Mouse (Mus musculus): ENCODE data around the gene Parva. TPM values are rescaled to one million over a fixed set of nuclear protein-coding genes. Genes with fewer than 3 reads are reported as not detected.

The Parva gene
- total RNA-seq, 1 experiment: 13.9 TPM

DNA sequence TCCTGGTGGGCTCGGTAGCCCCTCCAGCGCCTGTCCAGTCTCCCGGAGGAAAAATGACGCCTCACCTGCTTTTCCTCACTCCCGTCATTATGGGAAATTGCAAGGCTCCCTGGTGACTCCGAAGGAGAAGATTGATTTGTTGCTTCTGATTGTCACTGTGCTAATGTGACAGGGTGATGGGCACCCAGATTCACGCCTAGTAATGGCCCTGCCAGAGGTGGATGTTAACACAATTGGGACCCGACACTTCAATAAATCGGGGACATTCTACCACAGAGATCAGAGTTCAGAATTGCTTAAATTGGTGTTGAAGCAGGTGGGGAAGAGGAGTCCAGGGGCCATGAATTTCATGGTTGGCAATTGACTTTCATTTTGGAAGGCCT, 17.7 kb downstream of the Parva start:
- no peak for DNase-seq (ENCODE audit: low read depth, low spot score)
- no peak for TF ChIP-seq MAFK (IDR thresholded peaks at IDR 0.05; ENCODE audit: insufficient read depth, low read depth, low read length)
- no peak for TF ChIP-seq HCFC1 (IDR thresholded peaks at IDR 0.05; ENCODE audit: borderline replicate concordance, insufficient read depth, low read length)
- no peak for TF ChIP-seq ZNF384 (IDR thresholded peaks at IDR 0.05; ENCODE audit: low read depth, low read length)
- no peak for TF ChIP-seq ZC3H11A (IDR thresholded peaks at IDR 0.05; ENCODE audit: borderline replicate concordance, low read depth, low read length)
- no peak for TF ChIP-seq CHD2 (IDR thresholded peaks at IDR 0.05; ENCODE audit: low read depth, low read length)
- Histone ChIP-seq H3K9me3 (ENCODE audit: control insufficient read depth, insufficient read depth, low read depth, low read length) (no peaks in the 10 kb centered on the region), H3K27ac (ENCODE audit: insufficient read depth, low read depth, low read length, poor library complexity, severe bottlenecking) (no peak overlapping the region), H3K4me3 (ENCODE audit: insufficient read depth in 1 of 2, low read depth in 1 of 2, low read length in 2 of 2, poor library complexity in 1 of 2, severe bottlenecking in 1 of 2) (no peak overlapping the region), H3K9ac (ENCODE audit: insufficient read depth, low read depth, low read length, poor library complexity, severe bottlenecking) (no peak overlapping the region), H3K36me3 (ENCODE audit: control insufficient read depth, insufficient read depth, low read length, poor library complexity, severe bottlenecking) (no peaks in the 10 kb centered on the region), H3K4me1 (ENCODE audit: control insufficient read depth in 2 of 2, insufficient read depth in 2 of 2, low read length in 2 of 2, poor library complexity in 1 of 2) (no peaks in the 10 kb centered on the region; a peak in 1 of 4 replicates)
- in situ Hi-C loops (cut with MboI; ENCODE audit: low sequenced_read_pairs in 2 of 2, unreplicated experiment in 2 of 2): no loop called here

DNA sequence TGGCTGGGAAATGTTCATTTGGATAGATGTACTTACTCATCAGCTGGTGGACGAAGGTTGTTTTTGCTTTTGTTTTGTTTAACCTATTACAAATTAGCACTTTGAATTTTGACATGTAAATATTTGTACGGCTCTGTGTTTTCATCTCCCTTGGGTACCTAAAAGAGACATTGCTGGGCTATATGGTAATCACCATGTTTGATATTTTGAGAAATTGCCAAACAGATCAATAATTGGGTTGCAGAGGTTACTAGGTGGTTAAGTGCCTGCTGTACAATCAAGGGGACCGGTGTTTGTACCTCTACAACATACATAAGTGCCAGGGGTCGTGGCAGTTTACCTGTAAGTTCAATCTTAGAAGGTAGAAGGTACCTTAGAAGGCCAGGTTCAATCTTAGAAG, 19.2 kb downstream of the Parva start:
- in situ Hi-C loops (cut with MboI; ENCODE audit: low sequenced_read_pairs in 2 of 2, unreplicated experiment in 2 of 2): no loop called here

DNA sequence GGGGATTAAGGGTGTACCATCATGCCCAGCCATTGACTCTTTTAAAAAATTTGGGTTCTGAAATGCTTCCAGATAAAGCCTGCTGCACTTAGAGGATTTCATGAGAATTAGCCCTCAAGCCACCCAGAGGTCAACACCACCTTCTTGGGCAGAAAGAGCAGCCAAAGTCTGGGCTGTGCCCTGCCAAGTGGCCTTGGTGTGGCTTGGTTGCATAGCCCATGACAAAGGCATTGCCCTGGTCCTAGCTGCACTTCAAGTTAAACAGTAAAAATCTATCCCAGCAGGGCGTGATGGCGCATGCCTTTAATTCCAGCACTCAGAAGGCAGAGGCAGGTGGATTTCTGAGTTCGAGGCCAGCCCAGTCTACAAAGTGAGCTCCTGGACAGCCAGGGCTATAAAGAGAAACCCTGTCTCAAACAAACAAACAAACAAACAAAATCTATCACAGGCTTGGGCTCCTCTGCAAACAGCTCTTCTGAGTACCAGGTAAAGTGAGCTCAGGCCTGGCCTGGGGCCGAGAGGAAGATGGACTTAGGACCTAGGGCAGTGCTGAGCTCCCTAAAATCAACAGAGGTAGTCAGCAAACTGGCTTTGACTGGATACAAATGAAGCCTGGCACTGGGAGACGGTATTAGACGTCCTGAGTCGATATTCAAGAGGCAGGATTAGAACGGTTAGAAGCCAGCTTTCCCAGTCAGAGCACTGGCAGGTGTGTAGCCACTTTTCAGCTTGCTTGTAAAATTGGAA, 22.8 kb downstream of the Parva start:
- Histone ChIP-seq H3K27ac (ENCODE audit: insufficient read depth, low read depth, low read length, poor library complexity, severe bottlenecking) (no peak overlapping the region), H3K9me3 (ENCODE audit: control insufficient read depth, insufficient read depth, low read depth, low read length) (no peaks in the 10 kb centered on the region), H3K36me3 (ENCODE audit: control insufficient read depth, insufficient read depth, low read length, poor library complexity, severe bottlenecking) (no peaks in the 10 kb centered on the region), H3K4me1 (ENCODE audit: control insufficient read depth in 2 of 2, insufficient read depth in 2 of 2, low read length in 2 of 2, poor library complexity in 1 of 2) (peaks cover 0 to 21% of the 10 kb centered on the region in 2 experiments; a peak in 3 of 4 replicates), H3K9ac (ENCODE audit: insufficient read depth, low read depth, low read length, poor library complexity, severe bottlenecking) (no peak overlapping the region), H3K4me3 (ENCODE audit: insufficient read depth in 1 of 2, low read depth in 1 of 2, low read length in 2 of 2, poor library complexity in 1 of 2, severe bottlenecking in 1 of 2) (no peak overlapping the region)
- TF ChIP-seq ZNF384 (IDR thresholded peaks at IDR 0.05; ENCODE audit: low read depth, low read length): no peak
- TF ChIP-seq ZC3H11A (IDR thresholded peaks at IDR 0.05; ENCODE audit: borderline replicate concordance, low read depth, low read length): no peak
- no peak for TF ChIP-seq MAFK (IDR thresholded peaks at IDR 0.05; ENCODE audit: insufficient read depth, low read depth, low read length)
- no peak for TF ChIP-seq CHD2 (IDR thresholded peaks at IDR 0.05; ENCODE audit: low read depth, low read length)
- no peak for TF ChIP-seq HCFC1 (IDR thresholded peaks at IDR 0.05; ENCODE audit: borderline replicate concordance, insufficient read depth, low read length)
- no peak for DNase-seq (ENCODE audit: low read depth, low spot score)
- in situ Hi-C loops (cut with MboI; ENCODE audit: low sequenced_read_pairs in 2 of 2, unreplicated experiment in 2 of 2): no loop called here

More for the DNA sequence above, 19.2 kb downstream of the Parva start:
- TF ChIP-seq ZC3H11A (IDR thresholded peaks at IDR 0.05; ENCODE audit: borderline replicate concordance, low read depth, low read length): no peak
- TF ChIP-seq HCFC1 (IDR thresholded peaks at IDR 0.05; ENCODE audit: borderline replicate concordance, insufficient read depth, low read length): no peak
- TF ChIP-seq CHD2 (IDR thresholded peaks at IDR 0.05; ENCODE audit: low read depth, low read length): no peak
- TF ChIP-seq ZNF384 (IDR thresholded peaks at IDR 0.05; ENCODE audit: low read depth, low read length): no peak
- TF ChIP-seq MAFK (IDR thresholded peaks at IDR 0.05; ENCODE audit: insufficient read depth, low read depth, low read length): no peak
- no peaks in the 10 kb centered on the region for H3K36me3 ChIP-seq (ENCODE audit: control insufficient read depth, insufficient read depth, low read length, poor library complexity, severe bottlenecking)
- no peak overlapping the region for H3K27ac ChIP-seq (ENCODE audit: insufficient read depth, low read depth, low read length, poor library complexity, severe bottlenecking)
- peaks cover 0 to 8% of the 10 kb centered on the region in 2 experiments; a peak in 2 of 4 replicates for H3K4me1 ChIP-seq (ENCODE audit: control insufficient read depth in 2 of 2, insufficient read depth in 2 of 2, low read length in 2 of 2, poor library complexity in 1 of 2)
- no peaks in the 10 kb centered on the region for H3K9me3 ChIP-seq (ENCODE audit: control insufficient read depth, insufficient read depth, low read depth, low read length)
- no peak for DNase-seq (ENCODE audit: low read depth, low spot score)
- no peak overlapping the region for H3K4me3 ChIP-seq (ENCODE audit: insufficient read depth in 1 of 2, low read depth in 1 of 2, low read length in 2 of 2, poor library complexity in 1 of 2, severe bottlenecking in 1 of 2)
- H3K9ac ChIP-seq (ENCODE audit: insufficient read depth, low read depth, low read length, poor library complexity, severe bottlenecking): no peak overlapping the region

DNA sequence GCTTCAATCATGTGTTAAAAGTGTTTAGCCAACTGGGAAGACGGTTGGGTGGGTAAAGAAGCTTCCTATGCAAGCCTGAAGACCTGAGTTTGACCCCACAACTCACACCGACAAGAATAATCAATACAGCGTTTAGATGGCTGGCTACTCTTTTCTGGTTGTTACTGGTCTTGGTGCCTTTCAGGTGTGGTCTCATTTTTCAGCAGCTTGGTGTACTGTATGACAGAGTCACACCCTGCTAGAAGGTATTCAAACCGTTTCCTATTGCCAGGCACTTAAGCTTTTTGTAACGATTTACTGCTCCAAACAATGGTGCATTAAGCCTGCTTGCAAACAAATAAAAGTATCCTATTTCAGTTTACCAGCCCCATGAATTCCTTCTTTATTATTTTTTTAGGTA, 25.2 kb downstream of the Parva start:
- Histone ChIP-seq H3K4me1 (ENCODE audit: control insufficient read depth in 2 of 2, insufficient read depth in 2 of 2, low read length in 2 of 2, poor library complexity in 1 of 2) (peaks cover 0 to 21% of the 10 kb centered on the region in 2 experiments; a peak in 3 of 4 replicates), H3K36me3 (ENCODE audit: control insufficient read depth, insufficient read depth, low read length, poor library complexity, severe bottlenecking) (no peaks in the 10 kb centered on the region), H3K9ac (ENCODE audit: insufficient read depth, low read depth, low read length, poor library complexity, severe bottlenecking) (no peak overlapping the region), H3K9me3 (ENCODE audit: control insufficient read depth, insufficient read depth, low read depth, low read length) (no peaks in the 10 kb centered on the region), H3K27ac (ENCODE audit: insufficient read depth, low read depth, low read length, poor library complexity, severe bottlenecking) (no peak overlapping the region), H3K4me3 (ENCODE audit: insufficient read depth in 1 of 2, low read depth in 1 of 2, low read length in 2 of 2, poor library complexity in 1 of 2, severe bottlenecking in 1 of 2) (no peak overlapping the region)
- TF ChIP-seq MAFK (IDR thresholded peaks at IDR 0.05; ENCODE audit: insufficient read depth, low read depth, low read length): no peak
- in situ Hi-C loops (cut with MboI; ENCODE audit: low sequenced_read_pairs in 2 of 2, unreplicated experiment in 2 of 2): no loop called here
- DNase-seq (ENCODE audit: low read depth, low spot score): no peak

All from ES-E14 (cell line).